Mouse (Mus musculus) midbrain, postnatal 0 days (tissue): ENCODE results near the gene Tmem138. TPM values are rescaled to one million over a fixed set of nuclear protein-coding genes. Genes with fewer than 3 reads are reported as not detected.

Source experiments
- ATAC-seq: fragments of 200-750 bp; cut with Nextera tagmentation; 2 replicates; pipeline ENCODE4 v1.8.0; 2017; ENCODE audit warnings: moderate number of reproducible peaks, mild to moderate bottlenecking, moderate TSS enrichment, moderate library complexity; ENCODE audit not compliant: low FRiP score
- DNase-seq: peaks from one replicate; pipeline ENCODE4 v3.0.0-alpha.2; 2015; ENCODE audit warnings: low spot score
- H3K27ac ChIP-seq: fragments of 300-500 bp; sonication (generic); 2 replicates; pipeline ENCODE4 v1.5.1; 2014; ENCODE audit warnings: low read depth, mild to moderate bottlenecking, low read length, mixed read lengths
- H3K27me3 ChIP-seq: fragments of 300-500 bp; sonication (generic); 2 replicates; pipeline ENCODE4 v1.6.1; 2014; ENCODE audit warnings: low read length, control low read depth, mixed read lengths; ENCODE audit not compliant: insufficient read depth
- H3K36me3 ChIP-seq: fragments of 300-500 bp; sonication (generic); 2 replicates; pipeline ENCODE4 v1.6.1; 2014; ENCODE audit warnings: low read length, control low read depth, mixed read lengths; ENCODE audit not compliant: insufficient read depth
- H3K4me1 ChIP-seq: fragments of 300-500 bp; sonication (generic); 2 replicates; pipeline ENCODE4 v1.6.1; 2014; ENCODE audit warnings: mild to moderate bottlenecking, control low read depth, antibody characterized with exemption, low read length, mixed read lengths; ENCODE audit not compliant: insufficient read depth
- H3K4me2 ChIP-seq: fragments of 300-500 bp; sonication (generic); 2 replicates; pipeline ENCODE4 v1.6.1; 2014; ENCODE audit warnings: low read depth, mild to moderate bottlenecking, low read length, mixed read lengths; ENCODE audit not compliant: poor library complexity, severe bottlenecking
- H3K4me3 ChIP-seq: fragments of 300-500 bp; sonication (generic); 2 replicates; pipeline ENCODE4 v1.5.1; 2014; ENCODE audit warnings: low read depth, mild to moderate bottlenecking, low read length, moderate library complexity
- H3K9ac ChIP-seq: fragments of 300-500 bp; sonication (generic); replicated peaks from 2 replicates; pipeline ENCODE4 v1.6.1; 2014; ENCODE audit warnings: mild to moderate bottlenecking, low read length, moderate library complexity, mixed read lengths; ENCODE audit not compliant: poor library complexity, severe bottlenecking
- H3K9me3 ChIP-seq: fragments of 300-500 bp; sonication (generic); 2 replicates; pipeline ENCODE4 v1.6.1; 2016; ENCODE audit warnings: low read length, control low read depth
- CTCF ChIP-seq: IDR thresholded peaks from 2 replicates; pipeline ENCODE4 v1.5.1; 2016; ENCODE audit warnings: antibody characterized with exemption, mild to moderate bottlenecking
- WGBS: fragments of 180-500 bp; shearing (Covaris S2); extraction: QIAGEN DNeasy Blood & Tissue Kit; methylation state at CpG from one replicate; pipeline ENCODE4 v1.1.7; 2014; 5-methylcytosine and 5-hydroxymethylcytosine counted together
- polyA plus RNA-seq: library from polyadenylated mRNA; unstranded; fragments of >200 nt; fragmentation: Nextera tagmentation; extraction: Ambion mirVana; gene quantifications from 2 replicates; pipeline ENCODE4 v1.2.1, GENCODE M21; 2015
- total RNA-seq: library from RNA; depleted of rRNA; stranded (reverse); fragments of >200 nt; gene quantifications from 2 replicates; pipeline ENCODE4 v1.2.3, GENCODE M21; 2014

Tmem138 gene
- total and polyA plus RNA-seq, 2 experiments from 2014 or later = 18.5 to 32.4 TPM

DNA sequence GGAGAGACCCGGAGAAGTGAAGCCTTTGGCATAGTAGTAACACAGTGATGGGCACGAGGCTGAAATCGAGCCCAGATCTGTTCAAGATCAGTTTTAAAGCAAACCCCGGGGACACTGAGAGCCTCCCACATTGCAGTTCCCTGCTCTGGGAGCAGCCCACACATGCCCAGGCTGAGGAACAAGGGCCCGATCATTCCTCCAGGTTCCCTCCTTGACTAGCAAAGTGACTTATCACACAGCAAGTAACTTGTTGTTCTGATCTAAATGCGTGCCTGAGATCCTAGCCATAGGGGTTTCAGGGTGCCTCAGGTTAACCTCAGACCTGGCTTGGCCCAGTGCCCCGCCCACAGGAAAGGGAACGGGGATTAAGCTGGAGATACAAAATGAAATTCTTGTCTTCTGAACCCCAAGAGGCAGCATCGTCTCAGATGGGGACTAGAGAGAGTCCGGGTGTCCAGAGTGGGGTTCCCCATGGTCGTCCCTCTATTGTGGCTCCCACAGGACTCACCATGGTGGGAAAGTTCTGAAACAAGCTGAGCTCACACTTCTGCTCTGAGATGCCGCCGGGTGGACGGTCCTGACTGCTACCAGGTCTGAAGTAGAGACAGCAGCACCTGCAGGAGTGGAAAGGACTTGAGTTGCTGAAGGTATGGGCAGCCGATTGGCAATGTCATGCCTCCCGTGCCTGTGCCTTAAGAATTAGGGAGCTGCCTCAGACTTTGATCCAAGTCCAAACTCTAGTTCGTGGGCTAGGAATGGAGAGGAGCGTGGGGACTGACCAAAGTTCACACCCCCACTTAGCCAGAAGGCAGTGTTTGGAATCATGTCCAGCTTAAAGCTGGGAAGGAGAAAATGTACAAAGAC is 26.7 kb upstream of the Tmem138 start:
- WGBS = 86% methylated on average over 18 of the region's 18 CpGs
- DNase-seq (no peak), ATAC-seq (no peak)

DNA sequence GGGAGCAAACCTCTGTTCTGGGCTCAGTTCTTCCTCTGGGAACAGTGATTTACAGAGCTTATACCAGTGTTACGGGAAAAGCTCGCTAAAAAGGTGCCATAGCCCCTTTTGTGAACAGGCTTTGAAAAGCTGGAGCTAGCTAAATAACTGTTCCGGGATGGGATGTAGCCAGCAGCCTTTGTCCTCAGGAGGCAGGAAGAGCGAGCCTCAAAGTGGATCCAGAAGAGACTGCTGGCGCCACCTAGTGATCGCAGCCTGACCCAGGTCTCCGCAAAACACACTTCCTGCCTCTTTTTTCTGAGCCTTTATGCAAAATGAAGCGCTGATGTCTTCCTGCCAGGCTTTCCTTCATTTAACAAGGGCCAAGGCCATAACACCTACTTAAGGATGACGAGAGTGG is 25.6 kb upstream of the Tmem138 start:
- peak; percentile 60 for ATAC-seq

More for the DNA sequence above, 26.7 kb upstream of the Tmem138 start:
- Histone ChIP-seq H3K9ac (0 out of 2 replicates have a peak overlapping the region, but pooled peaks have one; percentile 13), H3K9me3 (no peaks in the 10 kb centered on the region), H3K4me2 (no peak overlapping the region), H3K27me3 (no peaks in the 10 kb centered on the region), H3K4me1 (peaks cover 14% of the 10 kb centered on the region), H3K36me3 (peaks cover 21% of the 10 kb centered on the region), H3K4me3 (no peak overlapping the region), H3K27ac (peak overlapping the region; percentile 94; the same call in 1 of the 2 replicates)
- TF ChIP-seq CTCF = no peak

GRCm38 (mm10) chr19:10602247-10602769 is 25.1 kb upstream of the Tmem138 start:
- Histone ChIP-seq H3K4me1 (peaks cover 14% of the 10 kb centered on the region), H3K4me2 (peak overlapping the region; percentile 58), H3K9ac (peak overlapping the region; percentile 56), H3K27ac (peak overlapping the region; percentile 92), H3K4me3 (peak overlapping the region; percentile 21; the same call in 1 of the 2 replicates), H3K36me3 (peaks cover 9% of the 10 kb centered on the region), H3K9me3 (no peaks in the 10 kb centered on the region), H3K27me3 (no peaks in the 10 kb centered on the region)
- no peak for TF ChIP-seq CTCF
- DNase-seq (no peak), ATAC-seq (no peak)
- WGBS = 1% methylated on average over 6 of the region's 6 CpGs

More for the DNA sequence above, 25.6 kb upstream of the Tmem138 start:
- DNase-seq = peak; percentile 95
- Histone ChIP-seq H3K4me2 (peak overlapping the region; percentile 58), H3K27ac (peak overlapping the region; percentile 92), H3K4me1 (peaks cover 14% of the 10 kb centered on the region), H3K27me3 (no peaks in the 10 kb centered on the region), H3K36me3 (peaks cover 13% of the 10 kb centered on the region), H3K4me3 (peak overlapping the region; percentile 21; the same call in 1 of the 2 replicates), H3K9ac (peak overlapping the region; percentile 56), H3K9me3 (no peaks in the 10 kb centered on the region)
- under 1% methylated on average over 9 of the region's 9 CpGs for WGBS
- peak; percentile 90 for TF ChIP-seq CTCF

GRCm38 (mm10) chr19:10599648-10600047 is 22.5 kb upstream of the Tmem138 start:
- no peaks in the 10 kb centered on the region for H3K9me3 ChIP-seq
- H3K36me3 ChIP-seq = peaks cover 24% of the 10 kb centered on the region
- H3K27me3 ChIP-seq = no peaks in the 10 kb centered on the region
- H3K4me1 ChIP-seq = peaks cover 4% of the 10 kb centered on the region
- 91% methylated on average over 2 of the region's 2 CpGs for WGBS
- no peak overlapping the region for H3K4me2 ChIP-seq
- DNase-seq (no peak), ATAC-seq (no peak)
- no peak overlapping the region for H3K9ac ChIP-seq
- TF ChIP-seq CTCF = no peak
- H3K27ac ChIP-seq = no peak overlapping the region
- H3K4me3 ChIP-seq = no peak overlapping the region

DNA sequence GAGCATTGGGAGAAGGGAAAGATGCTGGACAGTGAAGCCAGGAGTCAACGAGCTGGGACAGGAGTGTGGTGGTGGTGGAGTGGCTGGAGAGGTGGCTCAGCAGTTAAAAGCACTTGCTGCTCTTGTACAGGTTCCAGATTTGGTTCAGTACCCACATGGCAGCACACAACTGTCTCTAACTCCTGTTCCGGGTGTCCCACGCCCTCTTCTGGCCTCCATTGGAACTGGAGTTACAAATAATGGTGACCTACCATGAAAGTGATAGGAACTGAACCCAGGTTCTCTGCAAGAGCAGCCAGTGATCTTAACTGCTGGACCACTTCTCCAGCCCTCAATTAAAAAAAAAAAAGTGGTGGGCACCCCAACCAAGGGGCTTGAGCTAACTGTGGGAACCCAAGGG is 21.0 kb upstream of the Tmem138 start:
- DNase-seq (no peak), ATAC-seq (no peak)
- Histone ChIP-seq H3K36me3 (peaks cover 24% of the 10 kb centered on the region), H3K4me2 (no peak overlapping the region), H3K4me3 (no peak overlapping the region), H3K9me3 (no peaks in the 10 kb centered on the region), H3K27ac (no peak overlapping the region), H3K4me1 (no peaks in the 10 kb centered on the region), H3K9ac (no peak overlapping the region), H3K27me3 (no peaks in the 10 kb centered on the region)
- whole genome bisulfite sequencing = 52% methylated on average over 3 of the region's 3 CpGs
- peak; percentile 37 for TF ChIP-seq CTCF
